Mouse (Mus musculus) neutrophil, adult 83 days (primary cell): ENCODE data around the gene Nepro. TPM values are rescaled to one million over a fixed set of nuclear protein-coding genes. Genes with fewer than 3 reads are reported as not detected.

ENCODE experiments used
- total RNA-seq, 2 experiments: library from RNA; stranded (reverse); gene quantifications; one replicate each; pipeline ENCODE4 v1.2.4; 2023

Nepro gene
- 1 to 10 TPM; 7.0 to 8.5 TPM for total RNA-seq

GRCm38 (mm10) chr16:44724083-44724787, at the start of gene Nepro:
Gene Nepro (plus strand): TSS chr16:44724301.

DNA sequence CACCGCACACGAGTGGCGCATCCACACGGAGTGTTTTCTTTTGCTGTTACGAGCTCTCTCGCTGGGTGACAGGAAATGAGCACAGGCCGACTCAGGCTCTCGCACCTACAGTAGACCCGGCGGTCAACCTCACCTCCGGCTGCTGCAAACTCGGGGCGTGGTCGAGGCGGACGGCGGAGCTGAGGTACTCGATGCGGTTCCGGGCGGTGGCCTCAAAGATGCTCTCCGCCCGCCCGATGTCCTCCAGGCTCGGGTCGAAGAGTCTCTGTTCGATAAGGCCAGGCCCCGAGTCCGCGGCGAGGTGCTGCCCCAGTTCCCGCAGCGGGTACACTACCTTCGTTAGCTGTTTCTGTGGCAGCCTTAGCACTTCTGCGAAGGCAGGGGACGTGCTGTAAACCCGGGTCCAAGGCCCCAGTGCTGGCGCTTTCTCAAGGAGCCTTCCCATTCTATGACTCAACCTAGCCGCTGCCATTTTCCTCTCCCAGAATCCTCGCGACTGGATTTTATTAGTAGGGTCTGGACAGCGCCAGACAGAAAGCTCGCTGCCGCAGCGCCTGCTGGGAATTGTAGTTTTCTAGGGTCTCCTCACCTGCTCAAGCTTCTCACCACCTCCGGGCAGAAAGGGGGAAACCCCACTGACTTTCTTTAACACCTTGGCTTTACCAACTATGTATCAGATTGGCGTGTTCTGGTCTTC, 21.9 kb downstream of the Nepro start, which contains the start of gene Gtpbp8:
Gene Gtpbp8, minus strand, starts transcription at position 498 of the 697 bp plus-strand sequence.

DNA sequence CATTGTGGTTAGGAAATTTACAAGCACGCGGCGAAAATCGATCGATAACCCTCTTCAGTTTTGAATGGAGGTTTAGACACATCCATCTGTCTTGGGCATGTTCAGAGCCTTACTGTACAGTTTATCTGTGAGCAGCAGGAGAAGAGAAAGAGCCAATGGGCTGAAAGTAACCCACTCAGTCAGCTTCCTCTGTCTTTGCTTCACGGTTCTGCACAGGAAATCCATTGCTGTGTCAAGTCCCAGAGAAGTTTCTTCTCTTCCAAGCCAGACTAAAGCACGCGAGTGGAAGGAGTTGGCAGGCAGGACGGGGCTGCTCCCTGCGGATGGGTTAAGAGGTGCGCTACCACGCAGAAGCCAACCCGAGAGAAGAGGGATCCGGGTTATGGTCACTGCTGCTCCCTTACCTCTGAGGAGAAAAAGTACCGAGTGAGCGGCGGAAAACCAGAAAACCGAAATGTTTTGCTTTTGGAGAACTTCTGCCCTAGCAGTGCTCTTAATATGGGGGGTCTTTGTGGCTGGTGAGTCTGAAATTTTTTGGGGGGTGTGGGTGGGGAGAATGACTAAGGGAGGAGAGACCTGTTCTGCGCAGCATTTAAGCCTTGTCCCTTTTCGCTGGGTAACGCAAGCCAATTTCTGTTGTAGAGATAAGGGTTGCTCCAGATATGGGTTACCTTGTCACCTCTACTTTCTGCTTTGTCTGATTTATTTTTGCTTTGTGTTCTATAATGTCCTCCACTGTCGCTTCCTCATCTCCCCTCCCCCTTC, 41.6 kb downstream of the Nepro start, which contains the start of gene Cd200r1:
Gene Cd200r1, plus strand, starts transcription at position 182 of the 765 bp plus-strand sequence.

Other genes starting within 250 kb of the Nepro start
- gene Boc, start 165.4 kb upstream of the Nepro start, total RNA-seq, result under 1 TPM; 0.18 to 0.26 TPM
- 10 to 100 TPM in 1 of 2 experiments, 1 to 10 TPM in 1; 9.8 to 12.8 TPM for gene Gtpbp8, start 22.1 kb downstream of the Nepro start, total RNA-seq
- 10 to 100 TPM; 13.3 to 14.0 TPM for gene Cd200r1, start 41.4 kb downstream of the Nepro start, total RNA-seq
- 1 to 10 TPM; 1.0 to 1.2 TPM for gene Cd200r4, start 87.4 kb downstream of the Nepro start, total RNA-seq
- gene Cd200r2, start 142.8 kb downstream of the Nepro start, total RNA-seq, result under 1 TPM in 1 of 2 experiments, not detected in 1; 0.20 TPM
- gene Cd200r3, start 219.4 kb downstream of the Nepro start, total RNA-seq, result 1 to 10 TPM; 4.6 to 4.7 TPM